Mouse (Mus musculus): ENCODE results near the gene Mamdc4.

DNA sequence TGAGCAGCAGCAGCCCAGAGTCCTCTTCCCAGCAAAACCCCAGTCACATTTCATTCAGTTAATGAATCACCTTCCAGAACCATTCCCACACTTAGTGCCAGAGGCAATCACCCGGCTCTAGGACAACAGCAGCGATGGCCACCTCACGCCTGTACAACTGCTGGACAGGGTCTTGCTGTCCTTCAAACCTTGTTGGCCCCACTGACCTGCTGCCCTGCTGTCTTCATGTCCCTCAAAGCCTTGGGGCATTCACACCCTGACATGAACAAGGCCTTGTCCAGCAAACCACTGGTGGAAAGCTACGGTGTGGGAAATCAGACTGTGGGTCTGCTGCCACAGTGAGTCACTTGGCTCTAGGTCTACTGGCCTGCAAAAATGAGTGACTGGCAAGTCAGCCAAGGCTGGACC lies 34.1 kb downstream of the Mamdc4 start:
- TF ChIP-seq CTCF (IDR thresholded peaks at IDR 0.05 in 2 of 3, conservative IDR thresholded peaks at IDR 0.05 in 1 of 3; ENCODE audit: control insufficient read depth in 1 of 3, insufficient read depth in 1 of 3, low read depth in 2 of 3, low read length in 3 of 3, poor library complexity in 1 of 3, severe bottlenecking in 1 of 3) = no peak
- TF ChIP-seq HCFC1 (IDR thresholded peaks at IDR 0.05; ENCODE audit: low read depth, low read length) = no peak
- no peak for TF ChIP-seq EP300 (IDR thresholded peaks at IDR 0.05; ENCODE audit: low read depth in 1 of 2, low read length in 2 of 2)
- TF ChIP-seq SMC3 (IDR thresholded peaks at IDR 0.05; ENCODE audit: low read depth, low read length) = no peak
- TF ChIP-seq MEF2A (IDR thresholded peaks at IDR 0.05; ENCODE audit: extremely low read depth, insufficient replicate concordance, low read depth, low read length, poor library complexity, severe bottlenecking) = no peak
- TF ChIP-seq MAZ (IDR thresholded peaks at IDR 0.05; ENCODE audit: low read depth, low read length) = no peak
- no peak for TF ChIP-seq POLR2A (IDR thresholded peaks at IDR 0.05; ENCODE audit: control insufficient read depth in 1 of 2, insufficient read depth in 1 of 2, low read depth in 1 of 2, low read length in 2 of 2, poor library complexity in 1 of 2)
- TF ChIP-seq JUND (IDR thresholded peaks at IDR 0.05; ENCODE audit: low read depth, low read length) = no peak
